Mouse (Mus musculus) brain, adult 2 months (tissue): ENCODE results near the gene Ugt1a9.

Experiments used
- DNase-seq: peaks from one replicate; pipeline ENCODE4 v3.0.0; 2011; ENCODE audit warnings: low read depth, low spot score

The Ugt1a9 gene

DNA sequence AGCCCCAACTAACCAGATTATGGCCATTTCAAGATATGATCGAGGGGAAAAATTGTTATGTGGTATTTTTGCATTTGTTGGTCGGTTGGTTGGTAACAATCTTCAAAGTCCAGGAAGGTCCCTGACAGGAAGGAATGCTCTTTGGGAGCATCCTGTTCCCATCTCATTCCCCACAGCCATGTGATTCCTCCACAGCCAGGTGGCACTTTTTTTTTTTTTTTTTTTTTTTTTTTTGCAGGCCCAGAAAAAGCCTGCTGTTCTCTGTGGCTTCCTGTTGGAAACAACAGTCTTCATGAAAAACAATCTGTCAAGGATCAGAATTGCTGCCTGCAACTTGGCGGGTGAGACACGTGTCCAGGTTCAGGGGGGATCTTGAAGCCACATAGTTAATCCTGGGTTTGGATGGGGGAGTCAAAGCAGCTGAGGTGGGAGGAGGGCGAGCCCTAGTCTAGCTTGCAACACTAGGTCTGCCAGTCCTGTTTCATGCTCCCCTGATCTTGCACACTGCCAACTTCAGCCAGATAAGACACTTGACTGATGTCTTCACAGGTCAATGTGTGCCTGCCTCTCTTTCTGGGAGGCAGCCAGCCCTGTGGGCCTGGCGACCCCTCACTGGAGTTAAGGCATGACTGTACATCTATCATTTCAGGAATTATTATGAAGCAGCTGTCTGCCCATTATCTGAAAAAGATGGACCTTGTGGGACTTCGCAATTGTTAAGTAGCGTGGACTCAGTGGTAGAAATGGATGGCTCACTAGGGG is 188.5 kb downstream of the Ugt1a9 start:
- peak; percentile 53 for DNase-seq

DNA sequence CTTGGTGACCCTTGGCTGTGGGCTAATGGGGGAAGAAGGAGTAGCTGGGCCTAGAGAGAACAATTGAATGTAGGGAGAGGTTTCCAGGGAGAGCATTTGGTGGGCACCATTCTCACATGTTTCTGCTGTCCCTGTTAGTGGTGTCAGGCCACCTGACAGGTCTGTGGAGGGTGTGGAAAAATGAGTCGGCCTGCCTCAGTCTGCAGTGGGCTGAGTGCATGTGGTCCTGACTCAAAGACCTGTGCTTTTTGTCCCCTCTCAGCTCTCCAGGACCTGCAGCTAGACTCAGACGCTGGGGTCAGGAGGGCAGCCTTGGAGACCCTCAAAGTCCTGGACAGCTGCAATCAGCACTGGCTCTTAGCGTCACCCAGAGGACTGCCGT is 189.0 kb downstream of the Ugt1a9 start:
- no peak for DNase-seq

DNA sequence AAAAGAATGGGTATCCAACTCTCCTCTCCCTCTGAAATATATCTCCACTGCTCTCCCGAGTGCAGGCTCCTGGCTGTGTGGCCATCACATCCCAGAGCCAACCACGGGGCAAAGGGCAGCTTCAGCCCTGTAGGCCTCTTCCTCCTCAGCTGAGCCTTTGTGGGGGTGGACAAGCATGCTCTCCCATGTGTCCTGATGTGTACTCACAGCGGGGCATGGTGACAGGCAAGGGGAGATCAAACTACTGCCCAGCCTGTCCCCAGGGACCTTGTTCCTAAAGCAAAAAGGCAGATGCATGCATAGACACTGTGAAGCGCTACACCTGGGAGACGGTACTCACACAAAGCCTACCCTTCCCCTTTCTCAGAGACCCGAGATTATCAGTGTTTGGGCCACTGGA is 189.5 kb downstream of the Ugt1a9 start:
- DNase-seq, result no peak

DNA sequence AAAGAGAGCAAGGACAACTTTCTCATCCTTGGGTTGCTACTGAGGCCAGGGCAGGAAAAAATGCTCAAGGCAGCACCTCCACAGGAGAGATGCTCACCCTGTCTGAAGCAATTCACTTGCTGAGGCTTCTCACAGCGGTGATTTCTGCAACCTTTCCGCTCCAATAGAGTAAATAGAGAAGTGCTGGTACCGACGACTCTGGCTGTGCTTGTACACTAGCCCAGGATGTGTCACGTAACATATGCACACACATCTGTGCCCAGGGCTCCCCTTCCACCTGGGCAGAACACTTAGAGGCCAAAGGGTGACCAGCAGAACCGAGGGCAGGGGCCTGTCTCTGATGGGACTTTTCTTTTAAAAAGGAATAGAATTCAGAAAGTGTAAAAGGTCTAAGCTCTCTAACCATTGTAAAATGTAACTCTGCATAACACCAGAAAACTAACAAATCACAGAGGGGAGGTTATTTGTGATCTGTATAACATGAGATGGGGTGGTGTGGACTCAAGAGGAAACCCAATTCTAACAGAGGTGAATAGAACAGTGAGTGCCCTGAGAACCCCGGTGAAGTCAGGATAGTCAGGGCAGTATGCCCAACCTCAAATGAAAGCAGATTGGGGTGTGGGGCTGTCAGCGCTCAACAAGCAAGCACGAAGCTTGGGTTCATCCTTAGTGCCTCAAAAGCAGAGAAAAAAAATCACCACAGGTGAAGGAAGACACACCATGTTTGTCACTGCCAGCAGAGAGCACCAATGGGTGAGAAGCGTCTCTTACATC is 190.2 kb downstream of the Ugt1a9 start:
- no peak for DNase-seq

DNA sequence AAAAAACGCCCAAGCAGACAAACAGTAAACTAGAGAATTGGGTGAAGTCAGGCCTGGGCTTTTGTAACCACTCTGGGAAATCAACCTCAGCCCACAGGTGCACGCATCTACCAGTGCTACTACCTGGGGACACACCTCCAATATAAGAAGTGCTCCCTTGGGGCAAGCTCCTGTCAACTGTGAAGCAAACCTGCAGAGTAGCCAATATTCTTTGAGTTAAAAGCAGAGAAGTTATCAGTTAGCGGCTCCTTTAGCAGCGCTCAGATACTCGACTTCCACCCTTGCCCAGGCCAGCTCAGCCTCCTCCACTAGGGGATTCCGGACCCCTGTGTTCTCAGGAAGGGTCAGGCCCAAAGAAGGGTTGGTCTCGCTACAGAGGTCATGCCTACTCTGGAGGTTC is 191.1 kb downstream of the Ugt1a9 start:
- DNase-seq, result no peak

DNA sequence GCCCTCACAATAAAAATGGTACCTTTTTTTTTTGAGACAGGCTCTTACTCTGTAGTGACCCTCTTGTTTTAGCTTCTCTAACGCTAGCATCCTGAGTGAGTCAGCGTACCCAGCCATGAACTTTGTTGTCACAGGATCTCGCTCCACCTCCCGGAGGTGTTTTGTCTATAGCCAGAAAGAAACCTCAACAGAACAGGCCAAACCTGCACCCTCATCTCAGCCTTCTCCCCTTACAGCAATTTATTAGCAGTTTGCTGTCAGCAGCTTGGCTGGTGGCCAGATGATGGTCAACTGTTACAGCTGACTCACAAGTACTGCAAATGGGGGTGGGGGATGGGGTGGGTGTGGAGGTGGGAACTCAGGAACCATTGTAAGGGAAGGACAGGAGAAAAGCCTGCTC is 191.7 kb downstream of the Ugt1a9 start:
- peak; percentile 78 for DNase-seq

DNA sequence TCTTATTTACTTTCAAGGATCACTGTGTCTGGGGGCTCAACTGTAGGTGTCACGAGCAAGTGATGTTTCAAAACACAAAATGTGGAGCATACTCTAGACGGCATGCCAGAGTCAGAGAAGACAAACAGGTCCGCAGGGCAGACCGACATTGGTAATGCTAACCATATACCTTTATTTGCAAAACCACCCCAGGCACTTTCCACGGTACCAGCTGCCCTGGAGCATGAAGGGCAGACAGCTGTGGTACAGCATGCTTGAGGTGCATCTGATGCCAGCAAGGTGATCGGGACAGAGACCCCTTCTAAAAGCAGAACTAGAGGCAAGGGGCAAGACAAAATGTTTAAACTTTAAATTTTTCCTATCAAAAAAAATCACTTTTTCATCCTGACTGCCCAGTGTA is 192.4 kb downstream of the Ugt1a9 start:
- DNase-seq, result no peak

DNA sequence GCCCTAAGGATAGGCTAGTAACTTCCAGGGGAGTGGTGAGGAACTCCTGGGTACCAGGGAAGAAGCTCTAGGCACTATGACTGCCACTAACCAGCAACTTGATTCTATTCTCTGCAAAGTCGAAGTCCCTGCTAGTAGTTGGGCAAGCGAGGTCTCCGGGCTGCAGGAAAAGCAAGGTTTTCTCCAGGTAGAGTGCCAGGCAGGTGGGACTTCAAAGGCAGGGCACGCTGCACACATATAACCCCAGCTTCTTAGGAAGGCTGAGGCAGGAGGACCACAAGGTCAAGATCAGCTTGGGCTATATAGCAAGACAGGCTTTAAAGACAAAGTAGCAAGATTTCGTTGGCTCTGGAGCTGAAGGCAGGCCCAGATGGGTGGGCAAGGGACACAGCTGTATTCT is 193.2 kb downstream of the Ugt1a9 start:
- no peak for DNase-seq

DNA sequence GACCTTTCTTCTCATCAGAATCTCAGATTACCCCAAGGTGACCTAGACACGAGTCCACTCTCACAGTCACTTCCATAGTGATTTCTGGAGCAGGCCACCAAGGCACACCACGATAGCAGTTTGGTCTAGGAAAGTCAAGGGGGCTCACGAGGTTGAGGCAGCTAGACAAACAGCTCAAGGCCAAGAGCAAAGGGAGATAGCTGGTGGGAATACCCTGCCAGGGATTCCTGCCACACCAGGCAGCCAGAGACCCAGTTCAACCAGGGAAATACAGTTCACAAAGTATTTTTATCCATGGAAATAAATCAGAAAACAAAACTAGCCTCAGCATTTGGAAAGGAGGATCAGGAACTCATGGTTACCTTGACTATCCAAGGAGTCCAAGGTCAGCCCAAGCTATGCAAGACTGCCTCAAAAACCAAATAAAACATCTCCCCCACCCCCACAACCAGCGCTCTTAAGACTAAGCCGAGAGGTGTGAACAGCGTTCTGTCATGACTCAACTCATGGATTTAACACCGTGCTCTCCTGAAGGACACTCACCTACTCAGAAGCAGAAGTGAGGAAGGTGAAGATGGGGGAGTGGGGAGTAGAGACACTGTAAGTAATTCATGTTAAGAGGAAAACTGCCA is 193.8 kb downstream of the Ugt1a9 start:
- DNase-seq, result peak; percentile 44

DNA sequence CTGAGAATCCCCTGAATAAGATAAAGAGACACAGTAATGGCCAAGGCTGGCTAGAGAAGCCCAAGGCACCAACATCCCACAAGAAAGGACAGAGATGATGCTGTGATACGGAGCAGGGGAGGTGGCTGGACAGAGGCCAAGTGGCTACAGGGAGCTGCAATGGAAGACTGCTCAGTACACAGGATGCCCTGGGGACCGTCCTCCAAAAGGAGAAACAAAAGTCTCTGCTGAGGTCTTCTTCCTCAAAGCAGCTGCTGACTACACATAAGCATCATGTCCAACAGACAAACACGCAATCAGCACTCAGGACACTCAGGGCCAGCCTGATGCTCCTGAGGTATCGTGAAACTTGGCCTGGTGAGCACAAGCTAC is 194.3 kb downstream of the Ugt1a9 start:
- DNase-seq, result no peak

DNA sequence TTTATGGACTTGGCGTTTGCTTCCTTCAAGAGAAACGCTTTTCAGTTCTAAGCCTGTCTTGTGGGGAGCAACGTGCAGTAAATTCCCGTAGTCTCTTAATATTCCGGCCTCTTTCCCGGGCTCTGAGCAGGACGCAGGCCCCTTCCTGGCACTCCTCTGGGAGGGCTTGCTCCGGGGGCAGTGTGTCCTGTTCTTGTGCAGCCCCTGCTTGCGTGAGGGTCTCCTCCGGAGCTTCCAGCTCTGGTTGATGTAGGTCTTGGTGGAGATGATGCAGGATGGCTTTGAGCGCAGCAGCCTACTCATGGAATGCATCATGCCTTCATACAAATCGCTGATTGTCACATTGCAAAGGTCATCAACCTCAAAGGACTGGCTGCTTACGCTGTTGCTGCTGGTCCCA is 195.5 kb downstream of the Ugt1a9 start:
- DNase-seq, result no peak

DNA sequence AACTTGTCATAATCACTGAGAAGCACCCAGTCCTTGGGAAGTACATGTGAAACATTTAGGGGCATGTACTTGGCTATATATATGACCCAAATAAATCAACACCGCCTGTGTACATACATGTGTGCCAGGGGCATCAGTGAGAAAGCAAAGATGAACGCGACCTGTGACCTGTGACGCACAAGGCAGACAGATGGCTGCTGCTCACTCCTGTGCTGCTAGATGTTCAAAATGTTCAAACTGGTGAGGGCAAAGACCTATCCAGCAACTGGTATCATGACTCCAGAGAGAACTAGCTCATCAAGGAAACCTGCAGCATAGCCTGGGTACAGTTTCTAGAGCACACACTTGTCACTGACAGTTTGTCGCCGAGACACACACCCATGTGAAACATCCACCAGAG is 196.9 kb downstream of the Ugt1a9 start:
- no peak for DNase-seq

DNA sequence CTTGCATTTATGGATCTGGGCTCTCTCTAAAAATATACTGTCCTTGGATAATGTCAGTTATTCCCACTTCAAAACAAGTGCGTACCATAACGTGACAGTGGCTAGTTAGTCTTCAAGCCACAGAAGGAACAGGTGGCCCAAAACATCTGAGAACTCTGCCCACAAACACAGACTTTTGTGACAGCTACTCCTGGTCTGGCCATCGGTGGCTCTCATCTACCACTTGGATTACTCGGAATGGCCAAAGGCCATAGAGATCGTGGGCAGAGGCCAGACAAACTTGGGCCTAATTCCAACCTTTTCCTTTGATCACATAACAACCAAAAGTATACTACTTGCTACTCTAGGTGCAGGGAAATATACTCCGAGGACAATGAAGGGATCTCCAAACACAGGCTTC is 197.5 kb downstream of the Ugt1a9 start:
- DNase-seq, result no peak
